Mouse (Mus musculus): ENCODE results near the gene Clpsl2. TPM values are rescaled to one million over a fixed set of nuclear protein-coding genes. Genes with fewer than 3 reads are reported as not detected.
A peak's percentile ranks its signal among the peaks of the same experiment; 100 is the strongest.

Gene Clpsl2
- polyA plus RNA-seq, 1 experiment from 2014 or later = not detected

DNA sequence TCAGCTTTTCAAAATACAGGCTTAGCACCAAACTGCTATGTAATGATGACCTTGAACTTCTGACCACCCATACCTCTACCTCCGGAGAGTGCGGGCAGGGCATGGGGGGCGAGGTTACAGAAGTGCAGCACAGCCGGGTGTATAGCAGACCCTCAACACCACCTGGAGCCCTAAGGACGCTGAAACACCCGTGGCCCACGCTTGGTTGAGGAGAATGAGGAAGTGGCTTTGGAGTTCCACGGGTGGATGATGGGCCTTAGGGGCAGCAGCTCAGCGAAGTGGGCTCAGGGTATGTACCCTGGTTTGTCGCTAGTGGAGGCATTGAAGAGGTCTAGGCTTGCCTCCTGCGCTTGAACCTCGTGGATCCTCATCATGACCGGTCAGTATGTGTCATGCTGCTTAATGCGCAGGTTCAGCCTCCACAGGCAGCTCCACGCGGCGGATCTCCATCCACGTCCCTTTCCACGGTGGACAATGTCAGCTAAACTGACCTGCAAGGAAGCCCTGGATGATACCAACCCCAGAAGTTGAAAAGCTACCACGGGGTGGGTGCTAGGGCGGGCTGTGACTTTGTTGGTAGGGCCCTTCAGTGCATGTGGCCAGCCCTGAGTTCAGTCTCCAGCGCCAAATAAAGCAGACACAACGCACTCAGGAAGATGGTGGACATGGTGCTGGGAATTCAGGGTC is 25.1 kb upstream of the Clpsl2 start:
- no peak for ATAC-seq (replicated peaks; ENCODE audit: low FRiP score, low TSS enrichment, low read depth)
- Histone ChIP-seq H3K36me3 (ENCODE audit: control insufficient read depth, insufficient read depth, low read length) (no peaks in the 10 kb centered on the region), H3K27ac (ENCODE audit: low read depth) (no peak overlapping the region), H3K9me3 (ENCODE audit: control insufficient read depth, low read length) (no peaks in the 10 kb centered on the region), H3K4me3 (ENCODE audit: low read depth, low read length) (0 out of 2 replicates have a peak overlapping the region, but pooled peaks have one; percentile 64), H3K4me2 (ENCODE audit: low read length) (peak overlapping the region; percentile 86), H3K4me1 (replicated peaks; ENCODE audit: control insufficient read depth, insufficient read depth, low read length) (peaks cover 22% of the 10 kb centered on the region), H3K27me3 (replicated peaks; ENCODE audit: control insufficient read depth, insufficient read depth, low read length) (0 out of 2 replicates have a peak, but pooled peaks cover 4% of the 10 kb centered on the region), H3K9ac (ENCODE audit: low read length) (no peak overlapping the region)
- DNase-seq (ENCODE audit: low spot score) = no peak
- 81% methylated on average over 23 of the region's 23 CpGs for WGBS

DNA sequence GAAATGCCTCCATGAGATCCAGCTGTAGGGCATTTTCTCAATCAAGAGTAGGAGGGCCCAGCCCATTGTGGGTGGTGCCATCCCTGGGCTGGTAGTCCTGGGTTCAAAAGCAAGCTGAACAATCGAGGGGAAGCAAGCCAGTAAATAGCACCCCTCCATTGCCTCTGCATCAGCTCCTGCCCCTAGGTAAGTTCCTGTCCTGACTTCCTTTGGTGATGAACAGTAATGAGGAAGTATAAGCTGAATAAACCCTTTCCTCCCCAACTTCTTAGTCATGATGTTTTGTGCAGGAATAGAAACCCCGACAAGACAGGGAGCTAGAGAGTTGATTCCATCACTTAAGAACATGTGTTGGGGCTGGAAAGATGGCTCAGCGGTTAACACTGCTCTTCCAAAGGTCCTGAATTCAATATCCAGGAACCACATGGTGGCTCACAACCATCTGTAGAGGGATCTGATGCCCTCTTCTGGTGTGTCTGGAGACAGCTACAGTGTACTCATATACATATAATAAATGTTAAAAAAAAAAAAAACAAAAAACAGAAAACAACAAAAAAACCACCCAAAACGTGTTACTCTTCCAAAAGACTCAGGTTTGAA is 24.3 kb upstream of the Clpsl2 start:
- DNase-seq (ENCODE audit: low spot score) = no peak
- WGBS = 72% methylated on average over 4 of the region's 4 CpGs
- no peak for ATAC-seq (replicated peaks; ENCODE audit: low FRiP score, low TSS enrichment, low read depth)
- Histone ChIP-seq H3K4me3 (ENCODE audit: low read depth, low read length) (no peak overlapping the region), H3K36me3 (ENCODE audit: control insufficient read depth, insufficient read depth, low read length) (no peaks in the 10 kb centered on the region), H3K9ac (ENCODE audit: low read length) (no peak overlapping the region), H3K9me3 (ENCODE audit: control insufficient read depth, low read length) (no peaks in the 10 kb centered on the region), H3K4me2 (ENCODE audit: low read length) (no peak overlapping the region), H3K4me1 (replicated peaks; ENCODE audit: control insufficient read depth, insufficient read depth, low read length) (peaks cover 22% of the 10 kb centered on the region), H3K27ac (ENCODE audit: low read depth) (no peak overlapping the region), H3K27me3 (replicated peaks; ENCODE audit: control insufficient read depth, insufficient read depth, low read length) (0 out of 2 replicates have a peak, but pooled peaks cover 4% of the 10 kb centered on the region)

DNA sequence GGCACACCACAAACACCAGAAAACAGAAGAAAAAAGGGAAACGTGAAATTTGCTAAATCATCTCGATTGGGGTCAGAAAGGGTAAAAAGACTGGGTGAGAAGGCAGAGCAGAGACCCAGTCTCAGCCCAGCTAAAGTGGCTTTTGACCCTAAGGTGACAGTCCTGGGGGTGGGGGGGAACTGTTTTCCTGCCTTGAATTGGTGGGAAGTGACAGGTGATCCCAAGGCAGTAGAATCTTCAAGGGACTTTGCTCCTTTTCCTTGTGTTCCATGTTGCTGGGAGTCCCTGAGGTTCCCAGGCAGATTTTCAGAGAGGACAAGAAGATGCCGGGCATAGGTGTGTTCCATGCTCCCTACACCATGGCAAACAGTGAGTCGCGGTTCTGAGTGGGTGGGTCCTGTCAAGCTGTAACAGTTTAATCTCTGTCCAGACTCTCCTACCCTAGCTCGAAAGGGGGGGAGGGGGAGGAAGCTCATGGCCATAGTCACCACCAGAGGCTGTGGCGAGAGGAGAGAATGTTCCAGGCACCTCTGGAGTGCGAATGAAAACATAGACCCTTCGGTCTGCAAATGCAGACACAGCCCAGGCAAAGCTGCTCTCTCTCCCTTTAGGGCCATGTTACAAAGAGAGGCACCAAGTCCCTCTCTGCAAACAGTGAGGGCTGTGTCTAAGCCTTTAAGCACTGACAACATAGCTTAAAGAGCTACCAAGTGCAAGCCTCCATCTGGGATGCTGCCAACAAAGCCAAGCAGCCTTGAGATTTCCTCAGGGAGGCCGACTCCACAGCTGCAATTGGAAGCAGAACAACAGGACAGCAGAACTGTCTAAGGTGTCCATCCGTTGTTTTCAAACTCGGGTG is 21.8 kb upstream of the Clpsl2 start:
- Histone ChIP-seq H3K36me3 (ENCODE audit: control insufficient read depth, insufficient read depth, low read length) (no peaks in the 10 kb centered on the region), H3K4me2 (ENCODE audit: low read length) (peak overlapping the region; percentile 39), H3K9me3 (ENCODE audit: control insufficient read depth, low read length) (no peaks in the 10 kb centered on the region), H3K4me3 (ENCODE audit: low read depth, low read length) (no peak overlapping the region), H3K27ac (ENCODE audit: low read depth) (no peak overlapping the region), H3K27me3 (replicated peaks; ENCODE audit: control insufficient read depth, insufficient read depth, low read length) (no peaks in the 10 kb centered on the region), H3K9ac (ENCODE audit: low read length) (0 out of 2 replicates have a peak overlapping the region, but pooled peaks have one; percentile 7), H3K4me1 (replicated peaks; ENCODE audit: control insufficient read depth, insufficient read depth, low read length) (peaks cover 15% of the 10 kb centered on the region; the same call in 1 of the 2 replicates)
- 41% methylated on average over 12 of the region's 12 CpGs for WGBS
- ATAC-seq (replicated peaks; ENCODE audit: low FRiP score, low TSS enrichment, low read depth) = no peak
- DNase-seq (ENCODE audit: low spot score) = no peak

DNA sequence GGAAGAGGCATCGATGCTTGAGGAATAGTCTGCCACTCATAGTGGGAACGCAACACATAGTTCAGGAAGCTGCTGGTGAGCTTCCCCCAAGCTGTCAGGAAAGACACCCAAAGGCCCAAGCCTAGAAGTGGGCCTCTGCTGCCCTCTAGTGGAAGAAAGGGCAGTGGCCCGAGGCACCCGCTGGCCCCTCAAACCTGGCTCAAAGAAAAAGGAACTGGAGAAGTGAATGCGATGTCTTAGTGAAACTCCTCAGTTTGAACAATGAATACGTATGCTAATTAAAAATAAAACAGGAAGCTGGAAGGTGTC is 21.2 kb upstream of the Clpsl2 start:
- 0 out of 2 replicates have a peak, but pooled peaks have one; percentile 37 for ATAC-seq (replicated peaks; ENCODE audit: low FRiP score, low TSS enrichment, low read depth)
- H3K9ac ChIP-seq (ENCODE audit: low read length) = no peak overlapping the region

DNA sequence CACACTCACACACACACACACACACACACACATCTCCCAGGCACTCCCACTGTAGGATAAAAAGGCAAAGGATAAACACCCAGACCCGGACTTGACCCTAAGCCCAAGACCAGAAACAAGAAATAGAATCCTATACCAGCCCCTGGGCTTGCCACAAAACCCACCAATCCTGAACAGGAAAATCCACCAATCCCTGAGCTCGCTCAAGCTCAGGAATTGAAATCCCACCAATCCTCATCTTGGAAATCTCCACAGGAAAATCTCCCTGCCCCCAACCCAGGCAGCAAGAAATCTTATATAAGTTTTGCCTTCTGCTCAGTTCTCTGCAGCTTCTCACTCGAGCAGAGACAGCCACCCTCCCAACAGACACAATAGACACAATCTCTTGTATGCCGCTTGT is 20.1 kb upstream of the Clpsl2 start:
- Histone ChIP-seq H3K4me2 (ENCODE audit: low read length) (no peak overlapping the region), H3K27me3 (replicated peaks; ENCODE audit: control insufficient read depth, insufficient read depth, low read length) (no peaks in the 10 kb centered on the region), H3K4me3 (ENCODE audit: low read depth, low read length) (no peak overlapping the region), H3K9me3 (ENCODE audit: control insufficient read depth, low read length) (no peaks in the 10 kb centered on the region), H3K9ac (ENCODE audit: low read length) (no peak overlapping the region), H3K4me1 (replicated peaks; ENCODE audit: control insufficient read depth, insufficient read depth, low read length) (peaks cover 8% of the 10 kb centered on the region; the same call in 1 of the 2 replicates), H3K27ac (ENCODE audit: low read depth) (no peak overlapping the region), H3K36me3 (ENCODE audit: control insufficient read depth, insufficient read depth, low read length) (no peaks in the 10 kb centered on the region)
- WGBS = 61% methylated on average over 4 of the region's 4 CpGs
- ATAC-seq (replicated peaks; ENCODE audit: low FRiP score, low TSS enrichment, low read depth) = no peak
- no peak for DNase-seq (ENCODE audit: low spot score)

More for the DNA sequence above, 21.2 kb upstream of the Clpsl2 start:
- Histone ChIP-seq H3K4me3 (ENCODE audit: low read depth, low read length) (no peak overlapping the region), H3K36me3 (ENCODE audit: control insufficient read depth, insufficient read depth, low read length) (no peaks in the 10 kb centered on the region), H3K4me1 (replicated peaks; ENCODE audit: control insufficient read depth, insufficient read depth, low read length) (peaks cover 15% of the 10 kb centered on the region; the same call in 1 of the 2 replicates), H3K27ac (ENCODE audit: low read depth) (no peak overlapping the region), H3K27me3 (replicated peaks; ENCODE audit: control insufficient read depth, insufficient read depth, low read length) (no peaks in the 10 kb centered on the region), H3K9me3 (ENCODE audit: control insufficient read depth, low read length) (no peaks in the 10 kb centered on the region), H3K4me2 (ENCODE audit: low read length) (peak overlapping the region; percentile 39)
- DNase-seq (ENCODE audit: low spot score) = peak; percentile 96
- 6% methylated on average over 6 of the region's 6 CpGs for WGBS

DNA sequence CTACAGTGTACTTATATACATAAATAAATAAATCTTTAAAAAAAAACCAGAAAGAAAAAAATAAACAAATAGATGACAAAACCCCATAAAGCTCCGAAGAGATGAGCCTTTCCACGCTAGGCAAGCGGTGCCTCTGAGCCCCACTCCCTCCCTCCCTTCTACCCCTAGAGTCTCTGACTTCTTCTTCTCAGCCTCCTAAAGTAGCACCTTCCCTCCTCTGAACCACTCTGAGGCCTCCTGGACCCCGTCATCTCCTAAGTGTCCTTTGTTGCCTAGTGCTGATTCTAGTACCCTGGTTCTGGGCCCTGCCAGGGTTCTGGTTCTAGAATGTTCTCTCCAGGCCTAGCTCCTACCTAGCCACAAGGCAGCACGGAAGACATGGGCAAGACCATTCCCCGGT is 18.7 kb upstream of the Clpsl2 start, which contains the start of gene Armc12:
TSS of gene Armc12 (plus strand) at position 301 of the 400 bp plus-strand sequence.
- ATAC-seq (replicated peaks; ENCODE audit: low FRiP score, low TSS enrichment, low read depth) = no peak
- no peak within 1 kb of the TSS for H3K27ac ChIP-seq (ENCODE audit: low read depth)

DNA sequence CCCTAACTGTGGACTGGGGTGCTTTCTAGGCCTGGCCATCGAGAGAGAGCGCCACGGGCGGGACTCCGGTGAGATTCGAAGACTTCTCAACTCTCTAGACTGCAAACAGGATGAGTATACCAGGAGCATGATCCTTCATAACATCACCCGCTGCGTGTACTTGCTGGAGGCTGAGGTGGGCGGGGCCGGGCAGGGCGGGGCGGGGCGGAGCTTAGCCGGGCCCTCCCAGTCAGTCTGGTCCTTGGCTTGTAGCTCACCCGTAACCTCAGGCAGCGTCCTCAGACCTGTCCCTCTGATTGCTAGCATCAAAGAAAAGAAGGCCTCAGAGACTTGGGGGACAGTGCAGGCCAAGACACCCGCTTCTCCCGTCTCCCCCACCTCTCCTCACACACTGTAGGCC is 17.3 kb upstream of the Clpsl2 start:
- Histone ChIP-seq H3K4me2 (ENCODE audit: low read length) (peak overlapping the region; percentile 14; the same call in 1 of the 2 replicates), H3K27ac (ENCODE audit: low read depth) (no peak overlapping the region), H3K36me3 (ENCODE audit: control insufficient read depth, insufficient read depth, low read length) (no peaks in the 10 kb centered on the region), H3K9ac (ENCODE audit: low read length) (no peak overlapping the region), H3K4me1 (replicated peaks; ENCODE audit: control insufficient read depth, insufficient read depth, low read length) (peaks cover 7% of the 10 kb centered on the region; the same call in 1 of the 2 replicates), H3K4me3 (ENCODE audit: low read depth, low read length) (no peak overlapping the region), H3K27me3 (replicated peaks; ENCODE audit: control insufficient read depth, insufficient read depth, low read length) (no peaks in the 10 kb centered on the region), H3K9me3 (ENCODE audit: control insufficient read depth, low read length) (no peaks in the 10 kb centered on the region)
- no peak for ATAC-seq (replicated peaks; ENCODE audit: low FRiP score, low TSS enrichment, low read depth)
- no peak for DNase-seq (ENCODE audit: low spot score)
- WGBS = 15% methylated on average over 18 of the region's 18 CpGs

More for the DNA sequence above, 18.7 kb upstream of the Clpsl2 start, which contains the start of gene Armc12:
- Histone ChIP-seq H3K4me1 (replicated peaks; ENCODE audit: control insufficient read depth, insufficient read depth, low read length) (peaks cover 7% of the 10 kb centered on the region; the same call in 1 of the 2 replicates), H3K27me3 (replicated peaks; ENCODE audit: control insufficient read depth, insufficient read depth, low read length) (no peaks in the 10 kb centered on the region), H3K9ac (ENCODE audit: low read length) (no peak within 1 kb of the TSS), H3K36me3 (ENCODE audit: control insufficient read depth, insufficient read depth, low read length) (no peaks in the 10 kb centered on the region), H3K4me2 (ENCODE audit: low read length) (no peak within 1 kb of the TSS), H3K4me3 (ENCODE audit: low read depth, low read length) (no peak within 1 kb of the TSS), H3K9me3 (ENCODE audit: control insufficient read depth, low read length) (no peaks in the 10 kb centered on the region)
- DNase-seq (ENCODE audit: low spot score) = no peak
- WGBS = 80% methylated on average over 6 of the region's 6 CpGs

DNA sequence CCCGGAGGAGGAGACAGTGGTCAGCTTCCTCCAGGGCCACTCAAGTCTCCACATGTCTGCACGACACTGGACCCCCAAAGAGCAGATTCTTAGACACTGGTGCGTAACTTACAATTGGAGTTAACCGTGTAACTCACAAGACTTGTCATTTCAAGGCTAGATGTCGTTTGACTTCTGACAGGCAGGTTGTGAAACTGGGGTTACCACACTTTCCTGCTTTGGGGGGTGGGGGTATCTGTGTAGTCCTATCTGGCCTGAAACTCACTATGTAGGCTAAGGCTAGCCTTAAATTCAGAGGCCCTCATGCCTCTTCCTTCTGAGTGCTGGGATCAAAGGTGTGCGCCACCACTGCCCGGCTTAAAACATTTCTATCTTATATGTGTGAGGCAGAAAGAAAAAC is 16.7 kb upstream of the Clpsl2 start:
- Histone ChIP-seq H3K27me3 (replicated peaks; ENCODE audit: control insufficient read depth, insufficient read depth, low read length) (no peaks in the 10 kb centered on the region), H3K9ac (ENCODE audit: low read length) (no peak overlapping the region), H3K4me1 (replicated peaks; ENCODE audit: control insufficient read depth, insufficient read depth, low read length) (peaks cover 3% of the 10 kb centered on the region; the same call in 1 of the 2 replicates), H3K27ac (ENCODE audit: low read depth) (no peak overlapping the region), H3K4me2 (ENCODE audit: low read length) (no peak overlapping the region), H3K4me3 (ENCODE audit: low read depth, low read length) (no peak overlapping the region), H3K36me3 (ENCODE audit: control insufficient read depth, insufficient read depth, low read length) (no peaks in the 10 kb centered on the region), H3K9me3 (ENCODE audit: control insufficient read depth, low read length) (no peaks in the 10 kb centered on the region)
- DNase-seq (ENCODE audit: low spot score) (no peak), ATAC-seq (replicated peaks; ENCODE audit: low FRiP score, low TSS enrichment, low read depth) (no peak)
- WGBS = 85% methylated on average over 7 of the region's 7 CpGs
